Mouse (Mus musculus) testis, adult 2 months (tissue): ENCODE data around the gene Ifitm5.

ENCODE experiments used
- CTCF ChIP-seq: fragments of 200-500 bp; IDR thresholded peaks from 2 replicates; pipeline ENCODE4 v1.5.1; 2012; ENCODE audit warnings: low read depth, mild to moderate bottlenecking, inconsistent platforms, low read length, moderate library complexity; ENCODE audit not compliant: control insufficient read depth, insufficient read depth, insufficient replicate concordance
- POLR2A ChIP-seq: fragments of 200-500 bp; IDR thresholded peaks from 2 replicates; pipeline ENCODE4 v1.6.1; 2012; ENCODE audit warnings: low read depth, mild to moderate bottlenecking, inconsistent platforms, low read length, moderate library complexity; ENCODE audit not compliant: control insufficient read depth

DNA sequence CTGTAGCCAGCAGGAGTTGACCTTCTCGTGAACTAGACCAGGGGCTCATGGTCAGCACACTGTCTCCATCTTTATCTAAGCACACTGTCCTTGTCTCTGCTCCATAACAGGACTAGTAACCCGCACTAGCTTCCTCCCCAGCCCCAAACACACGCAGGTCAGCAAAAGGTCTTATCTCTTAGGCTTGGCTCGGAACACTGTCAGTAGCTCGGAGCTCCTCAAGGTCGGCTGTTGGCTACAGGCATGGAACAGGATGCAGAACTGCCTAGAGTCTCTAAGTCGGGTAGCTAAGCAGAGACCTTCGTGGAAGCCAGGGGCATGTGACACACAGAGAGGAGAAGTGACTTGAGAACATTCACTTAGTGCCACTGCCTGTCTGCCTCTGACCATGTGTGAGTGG, 1.9 kb downstream of the Ifitm5 start:
- TF ChIP-seq CTCF = no peak
- no peak for TF ChIP-seq POLR2A
